Mouse (Mus musculus): ENCODE data around the gene Gstt1.

- TF ChIP-seq CTCF (IDR thresholded peaks at IDR 0.05; ENCODE audit: borderline replicate concordance, insufficient read depth, low read length) (no peak), POLR2A (IDR thresholded peaks at IDR 0.05; ENCODE audit: low read depth, low read length) (no peak)
These were observed 20.5 kb downstream of the Gstt1 start for GRCm38 (mm10) chr10:75777885-75778284.

All from embryonic fibroblast, embryonic 13.5 days (primary cell).